Mouse (Mus musculus): ENCODE data around the gene 1700028J19Rik. TPM values are rescaled to one million over a fixed set of nuclear protein-coding genes. Genes with fewer than 3 reads are reported as not detected.
"Not testable (repeated sequence)": the region's sequence is repeated elsewhere in the genome, so short reads cannot be mapped to it uniquely, and the experiment has no call there.

Gene 1700028J19Rik
- polyA plus RNA-seq, 1 experiment from 2014 or later, result 1.1 TPM

DNA sequence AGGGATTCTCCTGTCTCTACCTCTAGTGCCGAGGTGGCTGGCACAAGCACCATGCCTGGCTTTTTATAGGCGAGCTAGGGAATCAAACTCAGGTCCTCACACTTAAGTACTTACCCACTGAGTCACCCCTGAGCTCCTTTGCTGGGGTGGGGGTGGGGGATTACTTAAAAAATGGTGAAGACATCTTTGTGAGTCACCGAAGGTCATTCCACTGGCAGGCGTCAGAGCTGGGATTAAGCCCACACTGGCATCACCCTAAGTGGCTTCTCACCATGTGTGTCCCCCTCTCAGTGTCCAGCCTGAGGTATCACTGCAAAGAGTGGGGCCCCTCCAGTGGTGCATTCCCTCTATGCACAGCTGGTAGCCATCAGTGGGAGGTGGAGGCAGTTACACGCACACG is 13.9 kb upstream of the 1700028J19Rik start:
- ATAC-seq (replicated peaks; ENCODE audit: low FRiP score, low TSS enrichment, low read depth), result no peak
- 81% methylated on average over 6 of the region's 6 CpGs for WGBS

DNA sequence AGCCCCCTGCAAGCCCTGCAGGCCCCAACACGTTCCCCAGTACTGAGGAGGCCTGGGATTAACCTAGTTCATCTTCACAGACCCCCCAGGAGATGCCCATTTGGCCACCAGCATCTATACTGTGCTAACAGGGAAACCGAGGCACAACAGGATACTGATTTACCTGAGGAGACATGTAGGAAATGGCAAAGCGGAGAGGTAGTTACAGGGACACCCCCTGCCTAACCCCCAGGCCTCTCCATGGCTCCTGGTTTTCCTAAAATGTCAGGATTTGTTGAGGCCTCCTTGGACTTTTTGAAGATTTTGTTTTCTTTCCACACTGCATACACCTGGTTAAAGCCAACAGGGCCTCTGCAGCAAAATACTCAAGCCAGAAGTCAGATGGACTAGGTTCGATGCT is 10.8 kb upstream of the 1700028J19Rik start, which contains the start of gene Acp4:
Gene Acp4 (minus strand): TSS at position 101 of the 400 bp plus-strand sequence.
- Histone ChIP-seq H3K9me3 (ENCODE audit: control insufficient read depth, low read length) (no peaks in the 10 kb centered on the region), H3K4me2 (ENCODE audit: low read length) (no peak within 1 kb of the TSS), H3K4me3 (ENCODE audit: low read depth, low read length) (no peak within 1 kb of the TSS), H3K4me1 (replicated peaks; ENCODE audit: control insufficient read depth, insufficient read depth, low read length) (no peaks in the 10 kb centered on the region), H3K36me3 (ENCODE audit: control insufficient read depth, insufficient read depth, low read length) (peaks cover 20% of the 10 kb centered on the region), H3K27me3 (replicated peaks; ENCODE audit: control insufficient read depth, insufficient read depth, low read length) (no peaks in the 10 kb centered on the region), H3K9ac (ENCODE audit: low read length) (no peak within 1 kb of the TSS), H3K27ac (ENCODE audit: low read depth) (no peak within 1 kb of the TSS)
- ATAC-seq (replicated peaks; ENCODE audit: low FRiP score, low TSS enrichment, low read depth), result no peak
- 77% methylated on average over 4 of the region's 4 CpGs for WGBS
- no peak for DNase-seq (ENCODE audit: low spot score)

More for the DNA sequence above, 13.9 kb upstream of the 1700028J19Rik start:
- H3K4me3 ChIP-seq (ENCODE audit: low read depth, low read length), result no peak overlapping the region
- H3K4me1 ChIP-seq (replicated peaks; ENCODE audit: control insufficient read depth, insufficient read depth, low read length), result no peaks in the 10 kb centered on the region
- H3K9me3 ChIP-seq (ENCODE audit: control insufficient read depth, low read length), result no peaks in the 10 kb centered on the region
- no peak overlapping the region for H3K9ac ChIP-seq (ENCODE audit: low read length)
- H3K27me3 ChIP-seq (replicated peaks; ENCODE audit: control insufficient read depth, insufficient read depth, low read length), result peaks cover 8% of the 10 kb centered on the region; the same call in 1 of the 2 replicates
- no peak overlapping the region for H3K4me2 ChIP-seq (ENCODE audit: low read length)
- H3K27ac ChIP-seq (ENCODE audit: low read depth), result no peak overlapping the region
- DNase-seq (ENCODE audit: low spot score), result no peak
- no peaks in the 10 kb centered on the region; the same call in 1 of the 2 replicates for H3K36me3 ChIP-seq (ENCODE audit: control insufficient read depth, insufficient read depth, low read length)

DNA sequence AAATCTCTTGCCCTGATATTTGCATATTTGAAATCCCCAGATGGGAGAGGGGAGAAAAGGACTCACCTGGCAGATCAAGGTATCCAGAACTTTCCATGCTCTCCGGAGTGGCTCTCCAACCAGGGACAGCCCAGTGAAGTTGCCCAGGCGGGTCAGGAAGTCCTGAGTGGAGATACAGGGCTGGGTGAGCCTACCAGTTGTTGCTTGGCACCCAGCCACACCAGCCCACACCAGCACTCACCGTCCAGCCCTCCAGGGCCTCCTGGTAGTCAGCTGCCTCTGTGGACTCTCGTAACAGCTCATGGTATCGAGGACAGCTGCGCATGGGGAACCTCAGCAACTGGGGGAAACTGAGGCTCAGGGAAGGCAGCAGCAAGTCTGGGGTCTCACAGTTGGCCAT is 8.4 kb upstream of the 1700028J19Rik start:
- no peak overlapping the region for H3K27ac ChIP-seq (ENCODE audit: low read depth)
- ATAC-seq (replicated peaks; ENCODE audit: low FRiP score, low TSS enrichment, low read depth), result no peak
- H3K9ac ChIP-seq (ENCODE audit: low read length), result no peak overlapping the region
- WGBS, result 79% methylated on average over 6 of the region's 6 CpGs
- no peaks in the 10 kb centered on the region for H3K27me3 ChIP-seq (replicated peaks; ENCODE audit: control insufficient read depth, insufficient read depth, low read length)
- no peaks in the 10 kb centered on the region for H3K9me3 ChIP-seq (ENCODE audit: control insufficient read depth, low read length)
- DNase-seq (ENCODE audit: low spot score), result no peak
- H3K4me2 ChIP-seq (ENCODE audit: low read length), result no peak overlapping the region
- peaks cover 40% of the 10 kb centered on the region for H3K36me3 ChIP-seq (ENCODE audit: control insufficient read depth, insufficient read depth, low read length)
- H3K4me1 ChIP-seq (replicated peaks; ENCODE audit: control insufficient read depth, insufficient read depth, low read length), result no peaks in the 10 kb centered on the region
- no peak overlapping the region for H3K4me3 ChIP-seq (ENCODE audit: low read depth, low read length)

DNA sequence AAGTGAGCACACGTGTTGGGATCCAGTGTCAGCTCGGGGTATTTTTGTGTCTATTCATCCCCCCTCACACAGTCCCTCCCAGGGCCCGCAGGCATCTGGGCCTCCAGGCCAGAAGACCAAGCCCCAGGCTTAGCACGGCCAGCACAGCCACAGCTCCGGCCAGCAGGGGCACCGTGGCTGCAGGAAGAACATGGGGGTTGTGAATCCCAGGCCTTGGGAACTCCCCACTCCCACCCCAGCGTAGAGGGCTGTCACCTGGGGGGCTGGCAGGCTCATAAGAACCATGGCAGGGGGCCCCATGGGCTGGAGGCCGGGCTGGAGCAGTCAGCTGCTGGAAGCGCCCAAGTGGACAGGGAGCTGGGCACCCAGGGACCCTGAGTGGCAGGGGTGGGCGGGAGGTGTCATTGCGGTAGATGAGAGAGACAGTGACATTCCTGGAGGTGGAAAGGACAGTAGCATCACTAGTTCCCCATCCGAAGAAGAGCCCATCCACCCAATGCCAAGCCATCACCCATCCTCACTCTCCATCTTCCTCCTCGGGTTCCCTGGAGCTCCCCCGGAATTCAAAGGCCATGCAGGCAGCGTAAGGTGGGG is 6.6 kb upstream of the 1700028J19Rik start:
- WGBS, result 66% methylated on average over 15 of the region's 15 CpGs
- H3K9me3 ChIP-seq (ENCODE audit: control insufficient read depth, low read length), result no peaks in the 10 kb centered on the region
- no peak overlapping the region for H3K9ac ChIP-seq (ENCODE audit: low read length)
- H3K4me3 ChIP-seq (ENCODE audit: low read depth, low read length), result no peak overlapping the region
- DNase-seq (ENCODE audit: low spot score) (no peak), ATAC-seq (replicated peaks; ENCODE audit: low FRiP score, low TSS enrichment, low read depth) (no peak)
- no peaks in the 10 kb centered on the region for H3K27me3 ChIP-seq (replicated peaks; ENCODE audit: control insufficient read depth, insufficient read depth, low read length)
- peaks cover 6% of the 10 kb centered on the region for H3K4me1 ChIP-seq (replicated peaks; ENCODE audit: control insufficient read depth, insufficient read depth, low read length)
- no peak overlapping the region for H3K4me2 ChIP-seq (ENCODE audit: low read length)
- H3K36me3 ChIP-seq (ENCODE audit: control insufficient read depth, insufficient read depth, low read length), result peaks cover 58% of the 10 kb centered on the region
- H3K27ac ChIP-seq (ENCODE audit: low read depth), result no peak overlapping the region

DNA sequence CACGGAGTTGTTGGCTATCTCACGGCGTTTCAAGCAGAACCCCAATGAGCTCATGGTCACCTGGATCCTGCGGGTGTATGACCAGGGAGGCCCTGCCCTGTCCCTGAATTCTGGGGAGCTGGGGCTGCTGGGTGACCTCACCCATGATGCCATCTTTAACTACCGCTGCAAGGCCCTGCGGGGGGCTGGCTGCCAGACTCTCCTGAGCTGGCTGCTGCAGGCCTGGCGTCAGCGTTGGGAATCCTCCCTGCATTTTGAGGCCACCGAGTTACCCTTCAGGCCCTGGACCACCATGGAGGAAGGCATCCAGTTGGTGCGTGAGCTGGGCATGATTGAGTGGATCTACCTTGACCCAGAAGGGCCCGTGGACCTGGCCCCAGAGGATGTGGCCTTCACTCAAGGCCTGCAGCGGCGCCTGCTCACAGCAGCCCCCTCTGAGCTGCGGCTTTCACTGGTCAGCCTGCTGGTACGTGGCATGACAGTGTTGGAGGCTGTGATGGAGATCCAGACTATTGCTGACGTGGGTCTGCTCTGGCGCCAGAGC is 4.3 kb upstream of the 1700028J19Rik start:
- H3K4me3 ChIP-seq (ENCODE audit: low read depth, low read length); H3K9ac ChIP-seq (ENCODE audit: low read length); DNase-seq (ENCODE audit: low spot score); ATAC-seq (replicated peaks; ENCODE audit: low FRiP score, low TSS enrichment, low read depth); H3K27me3 ChIP-seq (replicated peaks; ENCODE audit: control insufficient read depth, insufficient read depth, low read length); H3K4me2 ChIP-seq (ENCODE audit: low read length); H3K27ac ChIP-seq (ENCODE audit: low read depth); H3K9me3 ChIP-seq (ENCODE audit: control insufficient read depth, low read length): not testable (repeated sequence)
- H3K4me1 ChIP-seq (replicated peaks; ENCODE audit: control insufficient read depth, insufficient read depth, low read length), result peaks cover 13% of the 10 kb centered on the region
- WGBS, result 87% methylated on average over 17 of the region's 17 CpGs
- H3K36me3 ChIP-seq (ENCODE audit: control insufficient read depth, insufficient read depth, low read length), result peaks cover 61% of the 10 kb centered on the region

DNA sequence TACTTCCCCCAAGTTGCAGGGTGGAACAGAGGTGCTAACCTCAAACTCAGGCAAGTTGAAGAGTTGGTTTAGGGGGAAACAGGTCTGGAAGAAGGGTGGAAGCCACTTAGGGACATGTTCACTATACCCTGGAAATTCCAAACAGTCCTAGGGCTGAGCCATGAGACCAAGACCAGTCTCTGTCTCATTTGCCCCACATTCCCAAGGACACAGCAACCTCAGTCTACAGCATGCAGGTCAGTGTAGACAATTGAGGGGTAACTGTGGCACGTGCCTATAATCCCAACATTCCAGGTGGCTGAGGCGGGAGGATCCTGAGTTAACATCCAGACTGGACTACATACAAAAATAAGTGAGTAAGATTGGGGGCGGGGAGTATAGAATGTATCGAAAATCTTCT is 2.8 kb upstream of the 1700028J19Rik start:
- no peaks in the 10 kb centered on the region for H3K27me3 ChIP-seq (replicated peaks; ENCODE audit: control insufficient read depth, insufficient read depth, low read length)
- H3K36me3 ChIP-seq (ENCODE audit: control insufficient read depth, insufficient read depth, low read length), result peaks cover 58% of the 10 kb centered on the region
- DNase-seq (ENCODE audit: low spot score), result no peak
- H3K9me3 ChIP-seq (ENCODE audit: control insufficient read depth, low read length), result no peaks in the 10 kb centered on the region
- 91% methylated on average over 4 of the region's 4 CpGs for WGBS
- H3K9ac ChIP-seq (ENCODE audit: low read length), result no peak overlapping the region
- H3K4me3 ChIP-seq (ENCODE audit: low read depth, low read length), result no peak overlapping the region
- H3K27ac ChIP-seq (ENCODE audit: low read depth), result no peak overlapping the region
- ATAC-seq (replicated peaks; ENCODE audit: low FRiP score, low TSS enrichment, low read depth), result no peak
- H3K4me2 ChIP-seq (ENCODE audit: low read length), result no peak overlapping the region
- H3K4me1 ChIP-seq (replicated peaks; ENCODE audit: control insufficient read depth, insufficient read depth, low read length), result peaks cover 18% of the 10 kb centered on the region

DNA sequence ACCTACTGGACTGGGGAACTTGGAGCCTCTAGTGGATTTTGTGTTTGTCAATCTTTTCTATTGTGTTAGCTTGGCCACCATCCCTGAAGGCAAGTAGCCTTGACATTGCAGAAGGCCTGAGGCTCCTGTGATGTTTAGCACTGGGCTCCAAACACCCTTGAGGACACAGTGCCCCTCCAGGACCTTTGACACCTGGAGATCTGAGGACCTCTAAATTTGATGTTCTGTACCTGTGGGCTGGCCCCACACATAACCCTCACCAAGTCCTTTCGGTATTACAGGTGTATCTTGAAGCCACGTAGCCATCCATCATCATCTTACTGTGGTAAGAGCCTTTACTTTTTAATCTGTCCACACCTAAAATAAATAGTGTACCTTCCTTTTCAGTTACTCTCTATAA is 1.5 kb upstream of the 1700028J19Rik start:
- Histone ChIP-seq H3K9me3 (ENCODE audit: control insufficient read depth, low read length) (no peaks in the 10 kb centered on the region), H3K4me1 (replicated peaks; ENCODE audit: control insufficient read depth, insufficient read depth, low read length) (peaks cover 18% of the 10 kb centered on the region), H3K4me2 (ENCODE audit: low read length) (peak overlapping the region; percentile 88), H3K9ac (ENCODE audit: low read length) (peak overlapping the region; percentile 98), H3K27ac (ENCODE audit: low read depth) (no peak overlapping the region), H3K27me3 (replicated peaks; ENCODE audit: control insufficient read depth, insufficient read depth, low read length) (no peaks in the 10 kb centered on the region), H3K36me3 (ENCODE audit: control insufficient read depth, insufficient read depth, low read length) (peaks cover 48% of the 10 kb centered on the region), H3K4me3 (ENCODE audit: low read depth, low read length) (peak overlapping the region; percentile 92)
- DNase-seq (ENCODE audit: low spot score) (no peak), ATAC-seq (replicated peaks; ENCODE audit: low FRiP score, low TSS enrichment, low read depth) (no peak)
- 88% methylated on average over 2 of the region's 2 CpGs for WGBS

DNA sequence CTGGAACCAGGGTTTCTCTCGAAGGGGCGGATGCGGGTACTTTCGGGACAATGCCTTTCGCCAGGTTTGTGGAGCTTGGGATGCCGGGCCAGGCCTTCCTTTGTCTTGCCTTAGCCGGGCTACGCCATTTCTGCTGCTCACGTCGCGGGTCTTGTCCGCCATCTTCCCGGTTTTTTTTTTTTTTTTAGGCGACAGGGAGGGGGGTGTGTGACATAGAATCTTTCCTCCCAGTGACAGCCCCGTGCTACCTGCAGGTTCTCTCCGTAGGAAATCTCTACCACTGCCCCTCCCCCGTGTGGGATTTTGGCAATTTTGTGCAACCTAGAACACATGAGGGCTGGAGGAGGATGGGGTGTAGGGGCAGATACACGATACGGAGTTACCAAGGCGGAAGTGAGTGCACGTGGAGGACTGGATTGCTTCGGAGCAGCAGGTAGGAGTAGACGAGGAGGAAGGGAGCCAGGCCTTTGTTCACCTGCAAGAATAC is 532 bp upstream of the 1700028J19Rik start:
- H3K36me3 ChIP-seq (ENCODE audit: control insufficient read depth, insufficient read depth, low read length), result peaks cover 38% of the 10 kb centered on the region
- H3K9me3 ChIP-seq (ENCODE audit: control insufficient read depth, low read length), result no peaks in the 10 kb centered on the region
- H3K4me3 ChIP-seq (ENCODE audit: low read depth, low read length), result peak overlapping the region; percentile 92
- peak; percentile 88 for DNase-seq (ENCODE audit: low spot score)
- WGBS, result 0% methylated on average over 23 of the region's 23 CpGs
- H3K4me1 ChIP-seq (replicated peaks; ENCODE audit: control insufficient read depth, insufficient read depth, low read length), result peaks cover 18% of the 10 kb centered on the region
- peak overlapping the region; percentile 88 for H3K4me2 ChIP-seq (ENCODE audit: low read length)
- no peaks in the 10 kb centered on the region for H3K27me3 ChIP-seq (replicated peaks; ENCODE audit: control insufficient read depth, insufficient read depth, low read length)
- ATAC-seq (replicated peaks; ENCODE audit: low FRiP score, low TSS enrichment, low read depth), result peak; percentile 28
- H3K27ac ChIP-seq (ENCODE audit: low read depth), result peak overlapping the region; percentile 93
- H3K9ac ChIP-seq (ENCODE audit: low read length), result peak overlapping the region; percentile 98

DNA sequence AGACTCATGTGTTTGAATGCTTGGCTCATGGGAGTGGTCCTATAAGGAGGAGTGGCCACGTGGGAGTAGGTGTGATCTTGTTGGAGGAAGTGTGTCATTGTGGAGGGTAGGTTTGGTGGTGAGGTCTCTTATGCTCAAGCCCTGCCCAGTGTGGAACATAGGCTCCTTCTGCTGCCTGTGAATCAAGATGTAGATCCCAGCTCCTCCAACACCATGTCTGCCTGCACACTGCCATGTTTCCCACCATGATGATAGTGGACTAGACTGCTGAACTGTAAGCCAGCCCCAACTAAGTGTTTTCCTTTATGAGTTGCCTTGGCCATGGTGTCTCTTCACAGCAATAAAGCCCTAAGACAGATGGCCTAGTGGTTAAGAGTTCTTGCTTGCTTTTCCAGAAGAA is 2.4 kb downstream of the 1700028J19Rik start:
- peaks cover 13% of the 10 kb centered on the region for H3K36me3 ChIP-seq (ENCODE audit: control insufficient read depth, insufficient read depth, low read length)
- WGBS, result 43% methylated on average over 1 of the region's 1 CpGs
- ATAC-seq (replicated peaks; ENCODE audit: low FRiP score, low TSS enrichment, low read depth), result no peak

More for the DNA sequence above, 2.4 kb downstream of the 1700028J19Rik start:
- Histone ChIP-seq H3K27ac (ENCODE audit: low read depth) (no peak overlapping the region), H3K4me2 (ENCODE audit: low read length) (no peak overlapping the region), H3K9me3 (ENCODE audit: control insufficient read depth, low read length) (no peaks in the 10 kb centered on the region), H3K4me1 (replicated peaks; ENCODE audit: control insufficient read depth, insufficient read depth, low read length) (peaks cover 17% of the 10 kb centered on the region), H3K9ac (ENCODE audit: low read length) (no peak overlapping the region), H3K27me3 (replicated peaks; ENCODE audit: control insufficient read depth, insufficient read depth, low read length) (no peaks in the 10 kb centered on the region), H3K4me3 (ENCODE audit: low read depth, low read length) (no peak overlapping the region)
- DNase-seq (ENCODE audit: low spot score), result no peak

Measured in intestine, embryonic 14.5 days (tissue).